Mouse (Mus musculus) heart, adult 2 months (tissue): ENCODE measurements around the gene Ankrd11.

Experiments
- CTCF ChIP-seq: fragments of 200-600 bp; IDR thresholded peaks from 2 replicates; pipeline ENCODE4 v1.8.1; 2022; ENCODE audit warnings: antibody characterized with exemption, mild to moderate bottlenecking, moderate library complexity
- EP300 ChIP-seq: fragments of 200-500 bp; IDR thresholded peaks from 2 replicates; pipeline ENCODE4 v1.6.1; 2011; ENCODE audit warnings: low read depth, low read length, control low read depth; ENCODE audit not compliant: insufficient read depth

DNA sequence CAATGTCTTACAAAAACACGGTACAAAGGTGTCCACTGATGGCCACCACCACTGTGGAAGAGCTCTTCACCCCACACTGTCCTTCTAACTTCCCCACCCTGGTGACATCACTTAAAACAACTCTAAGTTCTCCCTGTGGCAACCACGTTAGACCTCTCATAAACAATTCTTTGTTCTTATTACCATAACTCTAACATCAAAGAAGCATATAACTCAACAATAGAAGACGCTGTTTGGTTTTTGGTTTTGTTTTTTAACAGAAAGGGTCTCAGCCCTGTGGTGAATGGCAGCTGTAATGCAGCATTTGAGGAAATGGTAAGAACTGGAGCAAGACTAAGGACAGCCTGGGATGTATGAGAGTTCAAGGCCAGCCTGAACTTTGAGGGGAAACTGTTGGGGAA is 16.1 kb downstream of the Ankrd11 start:
- TF ChIP-seq EP300 (no peak), CTCF (no peak)
